Mouse (Mus musculus) embryonic facial prominence, embryonic 15.5 days (tissue): ENCODE measurements around the gene Olfr1233. TPM values are rescaled to one million over a fixed set of nuclear protein-coding genes. Genes with fewer than 3 reads are reported as not detected.

Source experiments
- ATAC-seq: fragments of 200-750 bp; cut with Nextera tagmentation; 2 replicates; pipeline ENCODE4 v1.8.0; 2017; ENCODE audit warnings: low read depth, moderate TSS enrichment; ENCODE audit not compliant: insufficient number of reproducible peaks, low FRiP score, low TSS enrichment
- H3K27ac ChIP-seq: fragments of 300-500 bp; sonication (generic); replicated peaks from 2 replicates; pipeline ENCODE4 v1.5.1; 2015; ENCODE audit warnings: mild to moderate bottlenecking, inconsistent platforms
- H3K27me3 ChIP-seq: fragments of 300-500 bp; sonication (generic); 2 replicates; pipeline ENCODE4 v1.6.1; 2015; ENCODE audit warnings: inconsistent platforms
- H3K36me3 ChIP-seq: fragments of 300-500 bp; sonication (generic); 2 replicates; pipeline ENCODE4 v1.6.1; 2015; ENCODE audit warnings: mild to moderate bottlenecking, inconsistent platforms
- H3K4me1 ChIP-seq: fragments of 300-500 bp; sonication (generic); 2 replicates; pipeline ENCODE4 v1.6.1; 2015; ENCODE audit warnings: inconsistent platforms
- H3K4me2 ChIP-seq: fragments of 300-500 bp; sonication (generic); replicated peaks from 2 replicates; pipeline ENCODE4 v1.6.1; 2015; ENCODE audit warnings: mild to moderate bottlenecking, inconsistent platforms
- H3K4me3 ChIP-seq: fragments of 300-500 bp; sonication (generic); replicated peaks from 2 replicates; pipeline ENCODE4 v1.5.1; 2015; ENCODE audit warnings: mild to moderate bottlenecking, inconsistent platforms
- H3K9ac ChIP-seq: fragments of 300-500 bp; sonication (generic); 2 replicates; pipeline ENCODE4 v1.6.1; 2015; ENCODE audit warnings: inconsistent platforms
- H3K9me3 ChIP-seq: fragments of 300-500 bp; sonication (generic); replicated peaks from 2 replicates; pipeline ENCODE4 v1.6.1; 2016; ENCODE audit warnings: inconsistent platforms
- WGBS: fragments of 180-500 bp; shearing (Covaris S2); methylation state at CpG from one replicate; pipeline ENCODE4 v1.1.7; 2015; 5-methylcytosine and 5-hydroxymethylcytosine counted together
- polyA plus RNA-seq: library from polyadenylated mRNA; unstranded; fragments of >200 nt; fragmentation: Nextera tagmentation; extraction: Ambion mirVana; gene quantifications from 2 replicates; pipeline ENCODE4 v1.2.1, GENCODE M21; 2015

Olfr1233 gene
- polyA plus RNA-seq = not detected in 2 replicates

DNA sequence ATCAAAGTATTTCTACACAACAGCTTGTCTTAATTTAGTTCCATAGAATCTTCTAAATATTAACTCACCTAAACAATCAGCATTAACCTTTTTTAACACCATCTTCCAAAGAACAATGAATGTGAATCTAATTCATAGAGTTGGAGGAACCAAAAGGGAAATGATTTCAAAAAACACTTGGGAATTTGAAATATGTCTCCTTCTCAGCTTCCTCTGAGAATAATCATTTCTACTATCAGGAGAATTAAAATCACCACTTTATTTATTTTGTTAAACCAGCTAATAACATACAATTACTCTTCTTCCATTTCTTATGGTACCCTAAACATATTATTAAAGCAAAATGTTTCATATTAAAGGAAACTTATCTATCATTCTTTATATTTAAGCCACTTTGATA is at the start of gene Olfr1233:
Olfr1233 (minus strand) TSS at position 101 of the 400 bp plus-strand sequence.
- no peak for ATAC-seq
- Histone ChIP-seq H3K4me2 (no peak within 1 kb of the TSS), H3K36me3 (no peaks in the 10 kb centered on the region), H3K9ac (no peak within 1 kb of the TSS), H3K27ac (no peak within 1 kb of the TSS), H3K27me3 (no peaks in the 10 kb centered on the region), H3K9me3 (no peaks in the 10 kb centered on the region), H3K4me3 (no peak within 1 kb of the TSS), H3K4me1 (no peaks in the 10 kb centered on the region)

DNA sequence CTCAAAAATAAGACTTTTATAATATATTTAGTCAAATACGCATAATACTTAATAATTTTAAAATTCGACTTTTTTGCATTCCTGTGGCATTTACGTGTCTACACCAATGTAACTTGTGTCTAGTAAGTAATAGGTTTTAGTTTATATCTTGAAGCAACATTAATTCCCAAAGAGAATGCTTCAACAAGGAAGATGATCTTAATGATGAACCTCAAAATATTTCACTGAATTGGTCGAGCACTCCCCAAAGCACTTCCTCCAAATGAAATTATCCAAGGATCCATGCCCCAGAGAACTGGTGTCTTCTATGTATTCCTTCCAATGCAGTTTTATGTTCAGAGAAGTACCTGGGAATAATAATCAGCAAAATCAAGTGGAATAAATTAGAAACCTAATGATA is 22.6 kb upstream of the Olfr1233 start, which contains the start of gene Olfr1234:
Olfr1234 (minus strand) TSS at position 101 of the 400 bp plus-strand sequence.
- H3K27ac ChIP-seq = no peak within 1 kb of the TSS
- H3K9ac ChIP-seq = no peak within 1 kb of the TSS

DNA sequence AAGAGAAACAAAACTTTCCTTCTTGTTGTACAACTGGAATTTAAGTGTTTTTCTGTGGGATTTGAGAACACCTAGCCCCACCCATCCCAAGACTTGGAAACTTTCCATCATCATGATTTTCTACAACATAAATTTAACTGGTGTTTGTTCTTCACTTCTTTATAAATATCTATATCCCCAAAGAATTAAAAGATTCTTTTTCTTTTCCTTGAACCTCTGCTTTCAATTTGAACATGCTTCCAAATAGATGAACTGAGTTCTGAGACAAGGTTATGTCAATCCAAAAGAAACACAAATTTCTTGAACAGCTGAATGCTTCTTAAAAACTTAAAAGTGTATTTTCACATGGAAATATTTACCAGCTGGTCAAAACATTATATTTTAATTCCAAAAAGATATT is 12.6 kb downstream of the Olfr1233 start, which contains the start of gene Olfr1232:
Olfr1232 (minus strand) TSS at position 101 of the 400 bp plus-strand sequence.
- Histone ChIP-seq H3K4me3 (no peak within 1 kb of the TSS), H3K9ac (no peak within 1 kb of the TSS), H3K27ac (no peak within 1 kb of the TSS), H3K9me3 (no peaks in the 10 kb centered on the region), H3K27me3 (no peaks in the 10 kb centered on the region), H3K4me2 (no peak within 1 kb of the TSS), H3K36me3 (no peaks in the 10 kb centered on the region), H3K4me1 (no peaks in the 10 kb centered on the region)
- ATAC-seq = no peak

More for the DNA sequence above, 22.6 kb upstream of the Olfr1233 start, which contains the start of gene Olfr1234:
- Histone ChIP-seq H3K36me3 (no peaks in the 10 kb centered on the region), H3K9me3 (no peaks in the 10 kb centered on the region), H3K4me2 (no peak within 1 kb of the TSS), H3K4me3 (no peak within 1 kb of the TSS), H3K27me3 (no peaks in the 10 kb centered on the region), H3K4me1 (no peaks in the 10 kb centered on the region)
- 78% methylated on average over 4 of the region's 4 CpGs for WGBS
- ATAC-seq = no peak

DNA sequence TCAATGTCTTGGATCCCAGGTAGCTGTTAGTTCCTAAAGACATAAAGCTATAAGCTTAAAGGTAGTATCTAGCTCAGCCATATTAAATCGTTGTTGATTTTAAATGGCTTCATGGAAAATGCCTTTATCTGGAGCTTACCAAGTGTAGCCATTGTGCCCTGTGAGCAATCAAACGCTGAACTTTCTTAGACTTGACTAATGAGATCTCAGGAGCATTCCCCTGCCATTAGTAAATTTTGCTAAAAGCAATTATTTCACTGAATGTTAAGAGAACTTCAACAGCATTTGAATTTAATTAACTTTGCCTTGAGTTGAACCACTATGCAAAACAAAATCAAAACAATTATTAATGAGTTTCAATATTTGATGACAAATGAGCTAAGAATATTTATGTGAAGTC is 35.2 kb downstream of the Olfr1233 start, which contains the start of gene Olfr1231:
Olfr1231 (minus strand) TSS at position 101 of the 400 bp plus-strand sequence.
- Histone ChIP-seq H3K4me2 (no peak within 1 kb of the TSS), H3K9me3 (no peaks in the 10 kb centered on the region), H3K36me3 (no peaks in the 10 kb centered on the region), H3K4me1 (no peaks in the 10 kb centered on the region), H3K27me3 (no peaks in the 10 kb centered on the region), H3K9ac (no peak within 1 kb of the TSS), H3K27ac (no peak within 1 kb of the TSS), H3K4me3 (no peak within 1 kb of the TSS)
- WGBS = 71% methylated on average over 2 of the region's 2 CpGs
- no peak for ATAC-seq

DNA sequence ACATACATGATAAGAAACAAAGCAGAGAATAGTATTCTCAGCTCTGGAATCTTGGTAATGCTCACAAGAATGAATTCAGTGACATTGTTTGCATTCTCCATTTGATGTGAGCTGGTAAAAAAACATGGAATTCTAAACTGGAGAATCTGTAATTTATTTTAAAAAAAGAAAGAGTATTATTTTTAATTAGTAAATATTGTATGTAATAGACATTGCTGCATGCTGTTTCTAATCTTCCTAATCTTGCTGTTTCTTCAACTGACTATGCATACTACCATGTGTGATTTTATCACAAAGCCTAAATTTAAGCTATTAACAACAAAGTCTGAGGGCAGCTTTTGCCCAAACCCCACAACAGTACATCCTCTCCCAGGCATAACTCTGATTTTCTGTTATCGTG is 45.0 kb downstream of the Olfr1233 start, which contains the start of gene Olfr1230:
Olfr1230 (minus strand) TSS at position 101 of the 400 bp plus-strand sequence.
- H3K27me3 ChIP-seq = no peaks in the 10 kb centered on the region
- ATAC-seq = no peak
- no peak within 1 kb of the TSS for H3K4me3 ChIP-seq

DNA sequence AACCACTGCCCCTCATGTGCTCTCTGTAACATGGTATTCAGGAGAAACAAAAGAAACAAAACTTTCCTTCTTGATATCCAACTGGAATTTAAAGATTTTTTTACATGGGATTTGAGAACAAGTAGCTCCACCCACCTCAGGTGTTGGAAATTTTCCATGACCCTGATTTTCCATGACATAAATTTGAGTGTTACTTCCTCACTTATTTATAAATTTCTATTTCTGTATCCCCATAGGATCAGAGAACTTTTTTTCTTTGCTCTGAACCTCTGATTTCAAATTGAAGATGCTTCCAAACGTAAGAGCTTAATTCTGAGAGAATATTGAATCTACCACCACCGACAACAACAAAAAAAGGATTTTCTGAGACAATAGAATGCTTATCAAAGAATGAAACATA is 54.3 kb downstream of the Olfr1233 start, which contains the start of gene Olfr1229:
Olfr1229 (minus strand) TSS at position 101 of the 400 bp plus-strand sequence.
- Histone ChIP-seq H3K4me2 (no peak within 1 kb of the TSS), H3K4me3 (no peak within 1 kb of the TSS), H3K27me3 (no peaks in the 10 kb centered on the region), H3K36me3 (no peaks in the 10 kb centered on the region), H3K27ac (no peak within 1 kb of the TSS), H3K9ac (no peak within 1 kb of the TSS), H3K9me3 (no peaks in the 10 kb centered on the region), H3K4me1 (no peaks in the 10 kb centered on the region)
- no peak for ATAC-seq
- WGBS = 76% methylated on average over 2 of the region's 2 CpGs

More for the DNA sequence above, 45.0 kb downstream of the Olfr1233 start, which contains the start of gene Olfr1230:
- 89% methylated on average over 1 of the region's 1 CpGs for WGBS
- Histone ChIP-seq H3K36me3 (no peaks in the 10 kb centered on the region), H3K9ac (no peak within 1 kb of the TSS), H3K27ac (no peak within 1 kb of the TSS), H3K4me2 (no peak within 1 kb of the TSS), H3K4me1 (no peaks in the 10 kb centered on the region), H3K9me3 (no peaks in the 10 kb centered on the region)

Other genes starting within 250 kb of the Olfr1233 start
- gene Olfr1220, start 235.6 kb downstream of the Olfr1233 start, polyA plus RNA-seq = not detected in 2 replicates
- 0.24 TPM in 1 of 2 replicates, not detected in the other for gene Olfr1221, start 225.1 kb downstream of the Olfr1233 start, polyA plus RNA-seq
- 0.05 TPM in 1 of 2 replicates, not detected in the other for gene Olfr1222, start 209.3 kb downstream of the Olfr1233 start, polyA plus RNA-seq
- not detected in 2 replicates for gene Olfr1223, start 190.8 kb downstream of the Olfr1233 start, polyA plus RNA-seq
- gene Olfr1224-ps1, start 178.3 kb downstream of the Olfr1233 start, polyA plus RNA-seq = not detected in 2 replicates
- gene Olfr1225, start 167.7 kb downstream of the Olfr1233 start, polyA plus RNA-seq = not detected in 2 replicates
- gene Olfr1226, start 142.3 kb downstream of the Olfr1233 start, polyA plus RNA-seq = not detected in 2 replicates
- gene Olfr1228, start 88.3 kb downstream of the Olfr1233 start, polyA plus RNA-seq = not detected in 2 replicates
- not detected in 2 replicates for gene Olfr1229, start 54.4 kb downstream of the Olfr1233 start, polyA plus RNA-seq
- not detected in 2 replicates for gene Olfr1230, start 45.1 kb downstream of the Olfr1233 start, polyA plus RNA-seq
- 0.11 TPM in 1 of 2 replicates, not detected in the other for gene Olfr1231, start 35.3 kb downstream of the Olfr1233 start, polyA plus RNA-seq
- gene Olfr1232, start 12.7 kb downstream of the Olfr1233 start, polyA plus RNA-seq = not detected in 2 replicates
- gene Olfr1234, start 22.5 kb upstream of the Olfr1233 start, polyA plus RNA-seq = 0.08 TPM in 1 of 2 replicates, not detected in the other
- not detected in 2 replicates for gene Olfr1238, start 67.3 kb upstream of the Olfr1233 start, polyA plus RNA-seq
- 0.12 TPM in 1 of 2 replicates, not detected in the other for gene Olfr1239, start 78.0 kb upstream of the Olfr1233 start, polyA plus RNA-seq
- 0.13 and 0.14 TPM in 2 replicates for gene Olfr1240, start 100.6 kb upstream of the Olfr1233 start, polyA plus RNA-seq
- gene Olfr1241, start 144.7 kb upstream of the Olfr1233 start, polyA plus RNA-seq = not detected in 2 replicates
- not detected in 2 replicates for gene Olfr1242, start 155.9 kb upstream of the Olfr1233 start, polyA plus RNA-seq
- not detected in 2 replicates for gene Olfr1243, start 189.1 kb upstream of the Olfr1233 start, polyA plus RNA-seq
- not detected in 2 replicates for gene Olfr1245, start 236.0 kb upstream of the Olfr1233 start, polyA plus RNA-seq